Comparison of ENCODE assay signal across 13 mouse cellular contexts in the genomic region with DNA sequence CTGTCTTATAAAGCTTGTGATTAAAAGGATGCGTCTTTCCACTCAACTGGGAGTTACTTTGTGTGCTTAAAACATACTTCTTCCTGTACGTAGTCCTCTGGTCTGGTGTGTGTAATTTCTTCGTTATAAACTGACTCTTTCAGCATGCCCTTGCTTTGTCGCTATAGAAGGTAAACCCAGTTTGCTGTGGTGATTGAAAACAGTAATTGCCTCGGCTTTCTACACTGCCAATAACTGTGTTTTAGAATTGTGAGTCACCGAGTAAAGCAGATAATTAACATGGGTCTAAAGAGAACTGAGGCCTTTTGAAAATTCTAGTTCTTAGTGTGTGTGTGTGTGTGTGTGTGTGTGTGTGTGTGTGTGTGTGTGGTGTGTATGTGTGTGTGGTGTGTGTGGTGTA.
A peak's percentile ranks its signal among the peaks of the same experiment; 100 is the strongest.
DNase-seq lines count a peak whose midpoint lies in the region; ATAC-seq and TF ChIP-seq lines count a peak whose summit lies in the region.
"Had no signal": no experiment of that assay in that cellular context is flagged by ENCODE, and none has a peak within 500 bp of the region (broad histone marks: within the 10 kb centered on the region; RNA-seq: fewer than 3 reads in every experiment).

No protein-coding gene starts in this region.

- no peak for TF ChIP-seq EP300 in heart, postnatal 0 days (IDR thresholded peaks at IDR 0.05; ENCODE audit: low read depth)

- H3K4me2 ChIP-seq in heart, postnatal 0 days (ENCODE audit: low read depth, low read length) = no peak overlapping the region
- no peak overlapping the region for H3K4me2 ChIP-seq in forebrain, embryonic 12.5 days
- H3K4me2 ChIP-seq in limb, embryonic 13.5 days (replicated peaks) = peak overlapping the region; percentile 33
- H3K4me2 ChIP-seq: midbrain, embryonic 11.5 days had no signal

- no peak overlapping the region for H3K9ac ChIP-seq in heart, postnatal 0 days (replicated peaks; ENCODE audit: low read depth, low read length)
- no peak overlapping the region for H3K9ac ChIP-seq in forebrain, embryonic 12.5 days
- H3K9ac ChIP-seq in limb, embryonic 13.5 days = no peak overlapping the region
- H3K9ac ChIP-seq: liver, embryonic 14.5 days had no signal

- H3K4me3 ChIP-seq in heart, postnatal 0 days (ENCODE audit: low read depth, low read length) = no peak overlapping the region
- H3K4me3 ChIP-seq in heart, embryonic 10.5 days = no peak overlapping the region
- H3K4me3 ChIP-seq in forebrain, embryonic 12.5 days (replicated peaks) = no peak overlapping the region
- no peak overlapping the region for H3K4me3 ChIP-seq in limb, embryonic 13.5 days
- H3K4me3 ChIP-seq: left cerebral cortex, adult 2 months had no signal

- ATAC-seq in heart, postnatal 0 days (ENCODE audit: insufficient read depth, low read depth) = no peak
- peak; percentile 51; the same call in 1 of the 2 replicates for ATAC-seq in forebrain, embryonic 12.5 days (ENCODE audit: low FRiP score)
- 0 out of 2 replicates have a peak, but pooled peaks have one; percentile 6 for ATAC-seq in limb, embryonic 13.5 days (ENCODE audit: low FRiP score, low read depth)

- H3K27ac ChIP-seq in heart, postnatal 0 days (ENCODE audit: low read depth) = peak overlapping the region; percentile 49
- H3K27ac ChIP-seq in heart, embryonic 10.5 days = no peak overlapping the region
- H3K27ac ChIP-seq in forebrain, embryonic 12.5 days = peak overlapping the region; percentile 71; the same call in 1 of the 2 replicates
- peak overlapping the region; percentile 39; the same call in 1 of the 2 replicates for H3K27ac ChIP-seq in limb, embryonic 13.5 days
- H3K27ac ChIP-seq: left cerebral cortex, adult 2 months; liver, embryonic 14.5 days had no signal

- WGBS in heart, postnatal 0 days = 80% methylated on average over 6 of the region's 6 CpGs
- 82% methylated on average over 6 of the region's 6 CpGs for WGBS in heart, embryonic 10.5 days
- 44% methylated on average over 6 of the region's 6 CpGs for WGBS in forebrain, embryonic 12.5 days
- WGBS in limb, embryonic 13.5 days = 33% methylated on average over 6 of the region's 6 CpGs

- no peak for DNase-seq in heart, postnatal 0 days (ENCODE audit: low spot score)
- no peak for DNase-seq in heart, embryonic 10.5 days (ENCODE audit: low spot score)
- peak; percentile 55 for DNase-seq in Muller cell, postnatal 12 days (ENCODE audit: inconsistent ontology term)
- DNase-seq in layer of hippocampus, postnatal 14 days (ENCODE audit: low spot score in 2 of 2) = no peak
- no peak for DNase-seq in frontal cortex, postnatal 25 days (ENCODE audit: low spot score in 2 of 2)
- no peak for DNase-seq in layer of hippocampus, postnatal 36 days
- DNase-seq: cerebellum, adult 11 months; thymus, adult 2 months had no signal

- peaks cover 14% of the 10 kb centered on the region; the same call in 1 of the 2 replicates for H3K4me1 ChIP-seq in heart, postnatal 0 days (ENCODE audit: control insufficient read depth, insufficient read depth)
- peaks cover 6% of the 10 kb centered on the region; the same call in 1 of the 2 replicates for H3K4me1 ChIP-seq in heart, embryonic 10.5 days
- H3K4me1 ChIP-seq in forebrain, embryonic 12.5 days = peaks cover 11% of the 10 kb centered on the region
- peaks cover 14% of the 10 kb centered on the region for H3K4me1 ChIP-seq in limb, embryonic 13.5 days

- TF ChIP-seq CTCF in heart, postnatal 0 days (IDR thresholded peaks at IDR 0.05; ENCODE audit: low read depth) = no peak

- H3K9me3 ChIP-seq in heart, postnatal 0 days (replicated peaks; ENCODE audit: control insufficient read depth, low read length) = no peaks in the 10 kb centered on the region
- H3K9me3 ChIP-seq in heart, embryonic 10.5 days = no peaks in the 10 kb centered on the region
- H3K9me3 ChIP-seq in forebrain, embryonic 12.5 days = no peaks in the 10 kb centered on the region
- no peaks in the 10 kb centered on the region for H3K9me3 ChIP-seq in limb, embryonic 13.5 days

- no peaks in the 10 kb centered on the region for H3K36me3 ChIP-seq in heart, postnatal 0 days (replicated peaks; ENCODE audit: control insufficient read depth, insufficient read depth, low read length)
- H3K36me3 ChIP-seq in heart, embryonic 10.5 days = no peaks in the 10 kb centered on the region
- H3K36me3 ChIP-seq in forebrain, embryonic 12.5 days (replicated peaks) = no peaks in the 10 kb centered on the region
- H3K36me3 ChIP-seq in limb, embryonic 13.5 days = no peaks in the 10 kb centered on the region

- no peaks in the 10 kb centered on the region for H3K27me3 ChIP-seq in heart, postnatal 0 days (ENCODE audit: control insufficient read depth, insufficient read depth, low read length)
- no peaks in the 10 kb centered on the region for H3K27me3 ChIP-seq in heart, embryonic 10.5 days (ENCODE audit: insufficient read depth, poor library complexity, severe bottlenecking)
- no peaks in the 10 kb centered on the region for H3K27me3 ChIP-seq in forebrain, embryonic 12.5 days
- no peaks in the 10 kb centered on the region for H3K27me3 ChIP-seq in limb, embryonic 13.5 days
